Mouse (Mus musculus) limb, embryonic 11.5 days (tissue): ENCODE results near the gene Dynlrb2. TPM values are rescaled to one million over a fixed set of nuclear protein-coding genes. Genes with fewer than 3 reads are reported as not detected.
A peak's percentile ranks its signal among the peaks of the same experiment; 100 is the strongest.

Experiments
- ATAC-seq: fragments of 200-750 bp; cut with Nextera tagmentation; 2 replicates; pipeline ENCODE4 v1.8.0; 2017; ENCODE audit warnings: low read depth; ENCODE audit not compliant: insufficient number of reproducible peaks, low FRiP score, low TSS enrichment
- DNase-seq: peaks from one replicate; pipeline ENCODE4 v3.0.0-alpha.2; 2015; ENCODE audit warnings: low spot score
- H3K27ac ChIP-seq: fragments of 300-500 bp; sonication (generic); replicated peaks from 2 replicates; pipeline ENCODE4 v1.5.1; 2014; ENCODE audit warnings: low read depth, mild to moderate bottlenecking, low read length
- H3K27me3 ChIP-seq: fragments of 300-500 bp; sonication (generic); 2 replicates; pipeline ENCODE4 v1.6.1; 2014; ENCODE audit warnings: mild to moderate bottlenecking, low read length, mixed read lengths; ENCODE audit not compliant: control insufficient read depth, insufficient read depth
- H3K36me3 ChIP-seq: fragments of 300-500 bp; sonication (generic); 2 replicates; pipeline ENCODE4 v1.6.1; 2014; ENCODE audit warnings: mild to moderate bottlenecking, low read length, moderate library complexity, mixed read lengths; ENCODE audit not compliant: control insufficient read depth, insufficient read depth
- H3K4me1 ChIP-seq: fragments of 300-500 bp; sonication (generic); 2 replicates; pipeline ENCODE4 v1.6.1; 2014; ENCODE audit warnings: low read length, mixed read lengths; ENCODE audit not compliant: control insufficient read depth, insufficient read depth
- H3K4me2 ChIP-seq: fragments of 300-500 bp; sonication (generic); 2 replicates; pipeline ENCODE4 v1.6.1; 2014; ENCODE audit warnings: low read depth, mild to moderate bottlenecking, moderate library complexity; ENCODE audit not compliant: severe bottlenecking
- H3K4me3 ChIP-seq: fragments of 300-500 bp; sonication (generic); 2 replicates; pipeline ENCODE4 v1.5.1; 2014; ENCODE audit warnings: low read depth, low read length
- H3K9ac ChIP-seq: fragments of 300-500 bp; sonication (generic); 2 replicates; pipeline ENCODE4 v1.6.1; 2014; ENCODE audit warnings: mild to moderate bottlenecking, low read length
- H3K9me3 ChIP-seq: fragments of 300-500 bp; sonication (generic); 2 replicates; pipeline ENCODE4 v1.6.1; 2016; ENCODE audit warnings: low read length; ENCODE audit not compliant: control insufficient read depth
- WGBS: fragments of 180-500 bp; shearing (Covaris S2); extraction: QIAGEN DNeasy Blood & Tissue Kit; methylation state at CpG from one replicate; pipeline ENCODE4 v1.1.7; 2014; 5-methylcytosine and 5-hydroxymethylcytosine counted together
- polyA plus RNA-seq: library from polyadenylated mRNA; unstranded; fragments of >200 nt; fragmentation: Nextera tagmentation; extraction: Ambion mirVana; gene quantifications from 2 replicates; pipeline ENCODE4 v1.2.1, GENCODE M21; 2014

Dynlrb2 gene
- not detected in 2 replicates for polyA plus RNA-seq

DNA sequence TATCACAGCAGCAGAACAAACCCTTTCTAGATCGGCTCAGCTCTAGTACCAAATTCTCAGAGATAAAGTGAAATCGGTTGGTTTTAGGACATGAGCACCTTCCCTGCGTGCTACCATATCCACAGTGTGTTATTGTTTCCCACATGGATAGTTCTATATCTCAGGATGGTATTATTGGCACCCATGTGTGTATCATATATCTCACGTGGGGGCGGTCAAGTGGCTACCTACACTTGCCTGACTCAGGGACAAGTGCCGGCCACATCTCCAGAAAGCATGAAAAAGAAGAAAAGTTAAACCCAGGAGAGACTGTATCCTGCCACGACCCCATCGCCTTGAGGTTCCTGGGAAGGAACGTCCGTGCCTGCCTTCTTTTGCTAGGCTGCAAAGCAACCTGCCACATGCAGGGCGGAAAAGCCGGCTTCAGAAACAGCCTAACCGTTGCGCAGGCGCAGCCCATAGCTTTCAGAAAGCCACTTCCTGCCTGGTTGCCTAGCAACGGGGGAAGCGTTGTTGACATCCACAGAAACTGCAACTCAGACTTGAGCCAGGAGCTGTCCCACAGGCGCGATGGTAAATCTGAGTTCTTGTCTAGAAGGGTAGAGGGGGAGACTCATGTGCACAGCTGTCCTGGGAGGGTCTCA is at the start of gene Dynlrb2:
TSS of gene Dynlrb2 (plus strand) at position 498 of the 644 bp plus-strand sequence.
- Histone ChIP-seq H3K9ac (no peak within 1 kb of the TSS), H3K27ac (no peak within 1 kb of the TSS), H3K4me2 (peak within 1 kb of the TSS; percentile 51), H3K27me3 (no peaks in the 10 kb centered on the region), H3K9me3 (no peaks in the 10 kb centered on the region), H3K4me3 (peak within 1 kb of the TSS; percentile 15; the same call in 1 of the 2 replicates), H3K36me3 (no peaks in the 10 kb centered on the region), H3K4me1 (0 out of 2 replicates have a peak, but pooled peaks cover 2% of the 10 kb centered on the region)
- ATAC-seq = peak; percentile 78; the same call in 1 of the 2 replicates
- peak; percentile 93 for DNase-seq
- WGBS = 8% methylated on average over 19 of the region's 19 CpGs

GRCm38 (mm10) chr8:116458569-116458968 is 46.2 kb upstream of the Dynlrb2 start:
- no peak overlapping the region for H3K4me2 ChIP-seq
- ATAC-seq (no peak), DNase-seq (no peak)
- no peak overlapping the region for H3K4me3 ChIP-seq
- no peak overlapping the region for H3K9ac ChIP-seq
- no peak overlapping the region for H3K27ac ChIP-seq
- no peaks in the 10 kb centered on the region for H3K36me3 ChIP-seq
- no peaks in the 10 kb centered on the region for H3K9me3 ChIP-seq
- WGBS = 70% methylated on average over 11 of the region's 11 CpGs
- no peaks in the 10 kb centered on the region for H3K4me1 ChIP-seq
- H3K27me3 ChIP-seq = no peaks in the 10 kb centered on the region

- no peak for DNase-seq
- Histone ChIP-seq H3K9me3 (no peaks in the 10 kb centered on the region), H3K27ac (no peak overlapping the region), H3K27me3 (no peaks in the 10 kb centered on the region), H3K9ac (no peak overlapping the region), H3K4me1 (no peaks in the 10 kb centered on the region), H3K4me2 (no peak overlapping the region), H3K4me3 (no peak overlapping the region), H3K36me3 (no peaks in the 10 kb centered on the region)
- WGBS = 80% methylated on average over 4 of the region's 4 CpGs
- no peak for ATAC-seq
Measured at GRCm38 (mm10) chr8:116461472-116461871, 43.3 kb upstream of the Dynlrb2 start.

DNA sequence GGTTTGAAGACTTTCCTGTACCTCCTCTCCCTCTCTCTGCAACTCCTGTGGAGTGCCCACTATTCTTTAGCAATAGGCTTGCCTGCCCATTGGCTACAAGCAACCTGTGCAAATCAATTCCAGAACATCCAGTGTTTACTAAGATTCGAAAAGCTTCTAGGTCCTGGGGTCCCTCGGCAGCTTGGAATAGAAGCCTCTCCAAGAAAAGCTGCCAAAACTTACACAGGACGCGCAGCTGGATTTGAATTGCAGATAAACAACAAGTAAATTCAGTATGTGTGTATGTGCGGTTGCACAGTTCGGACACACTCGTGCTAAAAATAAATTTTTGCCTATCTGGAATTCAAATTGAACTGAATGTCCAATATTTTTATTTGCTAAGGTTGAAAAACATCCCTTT is 38.2 kb upstream of the Dynlrb2 start:
- Histone ChIP-seq H3K4me1 (no peaks in the 10 kb centered on the region), H3K27me3 (no peaks in the 10 kb centered on the region), H3K27ac (no peak overlapping the region), H3K36me3 (no peaks in the 10 kb centered on the region), H3K9ac (no peak overlapping the region), H3K9me3 (no peaks in the 10 kb centered on the region), H3K4me3 (no peak overlapping the region), H3K4me2 (no peak overlapping the region)
- 85% methylated on average over 7 of the region's 7 CpGs for WGBS
- ATAC-seq (no peak), DNase-seq (no peak)

DNA sequence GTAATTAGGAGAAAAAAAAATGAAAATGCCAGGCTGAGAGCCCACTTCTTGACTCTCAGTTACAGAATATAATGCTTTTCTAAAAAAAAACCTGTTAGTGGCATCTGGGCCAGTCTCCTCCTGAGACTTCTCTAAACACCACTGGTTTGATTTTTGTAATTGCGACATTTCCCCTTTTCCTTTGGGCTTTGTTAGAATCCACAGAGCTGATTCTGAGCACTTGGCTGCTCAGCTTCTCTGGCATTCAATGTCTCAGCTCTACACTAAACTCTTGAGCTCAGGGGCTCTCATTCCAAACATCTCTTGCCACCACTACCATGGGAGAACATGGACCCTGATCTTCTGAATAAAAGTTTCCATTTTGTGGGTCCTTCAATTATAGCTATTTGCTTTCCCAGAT is 37.7 kb upstream of the Dynlrb2 start:
- no peak overlapping the region for H3K27ac ChIP-seq
- no peaks in the 10 kb centered on the region for H3K36me3 ChIP-seq
- ATAC-seq (no peak), DNase-seq (no peak)
- no peak overlapping the region for H3K4me3 ChIP-seq
- no peaks in the 10 kb centered on the region for H3K27me3 ChIP-seq
- WGBS = 89% methylated on average over 1 of the region's 1 CpGs
- no peak overlapping the region for H3K9ac ChIP-seq
- H3K4me2 ChIP-seq = no peak overlapping the region
- H3K4me1 ChIP-seq = no peaks in the 10 kb centered on the region
- no peaks in the 10 kb centered on the region for H3K9me3 ChIP-seq

DNA sequence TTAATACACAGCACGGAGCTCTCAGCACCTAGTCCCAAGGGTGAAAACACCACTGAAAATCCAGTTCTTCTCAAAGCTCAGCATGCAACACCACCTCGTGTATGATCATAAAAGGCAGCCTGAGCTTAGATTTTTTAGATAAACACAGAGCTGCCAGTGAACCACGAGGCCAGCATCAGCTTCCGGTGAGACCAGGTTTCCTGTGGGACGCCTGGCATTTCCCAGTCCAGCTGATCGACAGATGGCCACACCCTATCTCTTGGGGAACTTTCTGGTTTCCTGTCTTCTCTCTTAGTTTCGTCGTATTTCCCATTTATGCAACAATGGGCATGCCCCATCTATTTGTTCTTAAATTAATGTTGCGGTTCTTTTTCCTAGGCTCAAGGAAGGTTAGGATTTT is 26.8 kb upstream of the Dynlrb2 start:
- Histone ChIP-seq H3K4me3 (no peak overlapping the region), H3K36me3 (no peaks in the 10 kb centered on the region), H3K27ac (no peak overlapping the region), H3K4me1 (no peaks in the 10 kb centered on the region), H3K27me3 (no peaks in the 10 kb centered on the region), H3K9ac (no peak overlapping the region), H3K9me3 (no peaks in the 10 kb centered on the region), H3K4me2 (no peak overlapping the region)
- ATAC-seq (no peak), DNase-seq (no peak)
- WGBS = 85% methylated on average over 9 of the region's 9 CpGs

GRCm38 (mm10) chr8:116478681-116479080 is 26.1 kb upstream of the Dynlrb2 start:
- Histone ChIP-seq H3K27me3 (no peaks in the 10 kb centered on the region), H3K36me3 (no peaks in the 10 kb centered on the region), H3K4me1 (no peaks in the 10 kb centered on the region), H3K4me2 (no peak overlapping the region), H3K27ac (no peak overlapping the region), H3K9me3 (no peaks in the 10 kb centered on the region), H3K4me3 (no peak overlapping the region), H3K9ac (no peak overlapping the region)
- DNase-seq (no peak), ATAC-seq (no peak)

GRCm38 (mm10) chr8:116480894-116481293 is 23.9 kb upstream of the Dynlrb2 start:
- Histone ChIP-seq H3K4me2 (no peak overlapping the region), H3K27ac (no peak overlapping the region), H3K9ac (no peak overlapping the region), H3K4me3 (no peak overlapping the region), H3K27me3 (no peaks in the 10 kb centered on the region), H3K9me3 (no peaks in the 10 kb centered on the region), H3K4me1 (no peaks in the 10 kb centered on the region), H3K36me3 (no peaks in the 10 kb centered on the region)
- ATAC-seq (no peak), DNase-seq (peak; percentile 79)
- 24% methylated on average over 7 of the region's 7 CpGs for WGBS

- Histone ChIP-seq H3K4me2 (no peak overlapping the region), H3K9ac (no peak overlapping the region), H3K27ac (no peak overlapping the region), H3K36me3 (no peaks in the 10 kb centered on the region), H3K27me3 (no peaks in the 10 kb centered on the region), H3K4me1 (no peaks in the 10 kb centered on the region), H3K4me3 (no peak overlapping the region), H3K9me3 (no peaks in the 10 kb centered on the region)
- ATAC-seq (no peak), DNase-seq (no peak)
- WGBS = 25% methylated on average over 3 of the region's 3 CpGs
Measured at GRCm38 (mm10) chr8:116482738-116483137, 22.0 kb upstream of the Dynlrb2 start.
